Mouse (Mus musculus) E14TG2a.4 (cell line): ENCODE data around the gene Kcnj9.

ENCODE experiments used
- H3K27me3 ChIP-seq: 2 replicates; pipeline ENCODE4 v1.6.1; 2014; ENCODE audit warnings: low read length, control low read depth; ENCODE audit not compliant: insufficient read depth
- H3K36me3 ChIP-seq: 2 replicates; pipeline ENCODE4 v1.6.1; 2014; ENCODE audit warnings: low read length, control low read depth; ENCODE audit not compliant: insufficient read depth
- H3K4me1 ChIP-seq: replicated peaks from 2 replicates; pipeline ENCODE4 v1.6.1; 2014; ENCODE audit warnings: low read depth, low read length, control low read depth
- H3K4me3 ChIP-seq: replicated peaks from 2 replicates; pipeline ENCODE4 v1.5.1; 2014; ENCODE audit warnings: mild to moderate bottlenecking, low read length
- H3K9me3 ChIP-seq: 2 replicates; pipeline ENCODE4 v1.6.1; 2014; ENCODE audit warnings: low read length, control low read depth
- CTCF ChIP-seq: conservative IDR thresholded peaks from 2 replicates; pipeline ENCODE4 v1.5.1; 2014; ENCODE audit warnings: low read length
- NANOG ChIP-seq: IDR thresholded peaks from 2 replicates; pipeline ENCODE4 v1.6.1; 2014; ENCODE audit warnings: borderline replicate concordance, low read length, mixed read lengths
- POU5F1 ChIP-seq: IDR thresholded peaks from 2 replicates; pipeline ENCODE4 v1.6.1; 2014; ENCODE audit warnings: low read length, borderline replicate concordance

Kcnj9 gene

DNA sequence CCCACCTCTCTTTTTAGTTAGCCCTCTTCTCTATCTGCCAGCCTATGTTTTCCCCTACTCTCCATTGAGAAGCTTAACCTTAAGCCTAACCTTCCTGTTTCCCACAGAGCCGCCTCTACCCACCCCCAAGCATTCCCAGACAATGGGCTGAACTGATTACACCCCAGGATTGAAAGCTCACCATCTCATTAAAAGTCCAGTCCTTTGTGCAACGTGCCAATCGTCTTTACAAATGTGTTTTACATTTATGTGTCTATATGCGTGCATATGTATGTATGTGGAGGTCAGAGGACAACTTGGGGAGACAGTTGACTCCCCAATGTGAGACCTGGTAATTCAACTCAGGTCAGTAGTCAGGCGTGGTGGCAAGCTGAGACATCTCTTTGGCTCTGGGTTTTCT, 5.8 kb downstream of the Kcnj9 start:
- H3K9me3 ChIP-seq = no peaks in the 10 kb centered on the region
- peaks cover 79% of the 10 kb centered on the region for H3K27me3 ChIP-seq
- peaks cover 84% of the 10 kb centered on the region for H3K4me1 ChIP-seq
- H3K36me3 ChIP-seq = peaks cover 15% of the 10 kb centered on the region
- H3K4me3 ChIP-seq = peak overlapping the region; percentile 37
- TF ChIP-seq NANOG = peak; percentile 96
- peak; percentile 66; the same call in 1 of the 2 replicates for TF ChIP-seq POU5F1
- TF ChIP-seq CTCF = no peak

DNA sequence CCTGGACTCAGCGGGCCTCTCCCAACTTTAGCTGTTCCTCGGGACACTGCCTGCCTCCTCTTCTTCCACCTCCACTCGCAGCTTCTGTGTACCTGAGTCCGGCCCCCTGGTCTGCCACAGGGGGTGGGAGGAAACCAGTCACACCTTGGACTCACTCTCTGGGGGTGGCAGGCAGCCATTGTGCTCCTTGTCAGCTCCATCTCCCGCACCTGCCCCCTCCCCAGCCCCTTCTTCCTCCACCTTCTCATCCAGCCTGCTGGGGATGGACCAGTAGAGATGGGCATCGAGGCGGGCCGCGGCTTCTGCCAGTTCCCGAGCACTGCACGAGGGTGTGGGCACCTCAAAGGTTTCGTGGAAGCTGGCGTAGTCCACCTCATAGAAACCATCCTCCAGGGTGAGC, 6.4 kb downstream of the Kcnj9 start:
- Histone ChIP-seq H3K36me3 (peaks cover 20% of the 10 kb centered on the region), H3K9me3 (no peaks in the 10 kb centered on the region), H3K4me1 (peaks cover 84% of the 10 kb centered on the region), H3K27me3 (peaks cover 79% of the 10 kb centered on the region), H3K4me3 (peak overlapping the region; percentile 37)
- no peak for TF ChIP-seq NANOG
- TF ChIP-seq POU5F1 = no peak
- no peak for TF ChIP-seq CTCF

DNA sequence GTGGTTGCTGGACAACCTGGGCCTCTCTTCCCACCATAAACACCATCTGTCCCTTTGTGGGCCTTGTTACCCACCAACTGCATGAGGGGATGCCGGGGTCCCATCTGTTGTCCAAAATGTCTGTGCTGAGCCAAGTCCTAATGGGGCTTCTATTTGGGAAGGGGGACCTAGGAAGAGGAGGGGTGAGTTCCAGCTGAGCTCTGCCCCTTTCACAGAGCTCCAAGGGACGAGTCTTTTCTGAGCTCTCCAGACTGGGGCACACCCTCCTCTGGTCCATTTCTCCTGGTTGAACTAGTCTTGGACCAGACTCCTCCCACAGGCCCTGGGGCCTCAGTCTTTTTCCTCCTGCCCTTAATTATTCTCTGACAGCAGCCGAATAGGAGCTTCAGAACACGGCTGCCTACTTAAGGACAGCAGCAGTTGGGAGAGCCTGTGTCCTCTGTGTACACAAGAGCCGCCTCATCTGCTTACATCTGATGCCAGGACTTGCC, 9.2 kb downstream of the Kcnj9 start:
- Histone ChIP-seq H3K9me3 (no peaks in the 10 kb centered on the region), H3K27me3 (peaks cover 78% of the 10 kb centered on the region), H3K4me3 (no peak overlapping the region), H3K4me1 (peaks cover 84% of the 10 kb centered on the region), H3K36me3 (peaks cover 27% of the 10 kb centered on the region)
- TF ChIP-seq POU5F1 (no peak), CTCF (no peak)

DNA sequence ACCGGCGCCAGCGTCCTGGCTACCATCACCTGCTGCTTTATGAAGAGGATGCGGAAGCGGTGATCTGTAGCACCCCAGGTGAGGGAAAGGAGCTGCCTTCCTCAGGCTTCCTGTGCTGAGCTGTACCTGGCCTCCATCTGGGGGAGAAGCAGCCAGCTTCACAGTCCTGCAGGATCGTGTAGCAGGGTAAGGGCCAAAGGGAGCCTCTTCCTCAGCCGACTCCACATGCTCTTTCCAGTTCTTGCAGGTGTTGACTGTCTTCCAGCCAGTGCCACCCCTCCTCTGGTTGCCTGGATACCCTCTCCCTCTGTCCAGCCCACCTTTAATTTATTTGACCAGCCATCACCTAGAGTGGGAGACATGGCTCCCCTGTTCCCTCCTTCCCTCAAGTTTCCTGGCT, 9.8 kb downstream of the Kcnj9 start:
- no peaks in the 10 kb centered on the region for H3K9me3 ChIP-seq
- 0 out of 2 replicates have a peak overlapping the region, but pooled peaks have one; percentile 17 for H3K4me3 ChIP-seq
- TF ChIP-seq NANOG = no peak
- TF ChIP-seq CTCF = no peak
- no peak for TF ChIP-seq POU5F1
- peaks cover 87% of the 10 kb centered on the region for H3K4me1 ChIP-seq
- H3K36me3 ChIP-seq = peaks cover 27% of the 10 kb centered on the region
- peaks cover 82% of the 10 kb centered on the region for H3K27me3 ChIP-seq

DNA sequence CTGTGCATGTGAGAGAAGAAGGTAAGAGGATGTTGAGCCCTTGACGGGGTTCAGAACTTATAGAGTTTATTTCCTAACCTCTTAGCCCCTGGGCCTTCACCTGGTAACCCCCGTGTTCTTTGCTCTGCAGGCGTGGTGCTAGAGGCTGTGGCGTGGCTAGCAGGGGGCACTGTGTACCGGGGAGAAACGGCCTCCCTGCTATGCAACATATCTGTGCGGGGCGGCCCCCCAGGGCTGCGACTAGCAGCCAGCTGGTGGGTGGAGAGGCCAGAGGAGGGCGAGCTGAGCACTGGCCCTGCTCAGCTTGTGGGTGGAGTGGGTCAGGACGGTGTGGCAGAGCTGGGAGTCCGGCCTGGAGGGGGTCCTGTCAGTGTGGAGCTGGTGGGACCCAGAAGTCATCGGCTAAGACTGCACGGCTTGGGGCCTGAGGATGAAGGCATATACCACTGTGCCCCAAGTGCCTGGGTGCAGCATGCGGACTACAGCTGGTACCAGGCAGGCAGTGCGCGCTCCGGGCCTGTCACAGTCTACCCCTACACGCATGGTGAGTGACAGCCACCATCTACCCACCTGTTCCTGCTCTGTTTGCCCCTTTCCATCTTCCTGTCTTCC, 10.6 kb downstream of the Kcnj9 start:
- H3K36me3 ChIP-seq = peaks cover 27% of the 10 kb centered on the region
- TF ChIP-seq NANOG = no peak
- TF ChIP-seq POU5F1 = no peak
- no peak for TF ChIP-seq CTCF
- peaks cover 87% of the 10 kb centered on the region for H3K4me1 ChIP-seq
- peak overlapping the region; percentile 63 for H3K4me3 ChIP-seq
- no peaks in the 10 kb centered on the region for H3K9me3 ChIP-seq
- peaks cover 86% of the 10 kb centered on the region for H3K27me3 ChIP-seq

DNA sequence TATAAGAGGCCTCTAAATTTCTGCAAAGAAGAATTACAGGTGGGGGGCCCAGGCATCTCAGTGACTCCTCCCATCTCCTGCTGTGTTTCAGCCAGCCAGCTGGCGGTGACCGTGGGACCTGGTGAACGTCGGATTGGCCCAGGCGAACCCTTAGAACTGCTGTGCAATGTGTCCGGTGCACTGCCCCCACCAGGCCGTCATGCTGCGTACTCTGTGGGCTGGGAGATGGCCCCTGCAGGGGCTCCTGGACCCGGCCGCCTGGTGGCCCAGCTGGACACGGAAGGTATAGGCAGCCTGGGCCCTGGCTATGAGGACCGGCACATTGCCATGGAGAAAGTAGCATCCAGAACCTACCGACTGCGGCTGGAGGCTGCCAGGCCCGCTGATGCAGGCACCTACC, 11.2 kb downstream of the Kcnj9 start:
- no peak for TF ChIP-seq POU5F1
- no peak for TF ChIP-seq CTCF
- TF ChIP-seq NANOG = no peak

DNA sequence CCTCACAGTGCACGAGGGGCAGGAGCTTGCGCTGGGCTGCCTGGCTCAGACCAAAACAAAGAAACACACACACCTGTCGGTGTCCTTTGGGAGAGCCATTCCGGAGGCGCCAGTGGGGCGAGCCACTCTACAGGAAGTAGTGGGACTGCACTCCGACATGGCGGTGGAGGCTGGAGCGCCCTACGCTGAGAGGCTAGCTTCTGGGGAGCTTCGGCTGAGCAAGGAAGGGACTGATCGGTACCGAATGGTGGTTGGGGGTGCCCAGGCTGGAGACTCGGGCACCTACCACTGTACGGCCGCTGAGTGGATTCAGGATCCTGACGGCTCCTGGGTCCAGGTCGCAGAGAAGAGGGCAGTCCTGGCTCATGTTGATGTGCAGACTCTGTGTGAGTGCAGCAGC, 11.7 kb downstream of the Kcnj9 start:
- peaks cover 27% of the 10 kb centered on the region for H3K36me3 ChIP-seq
- peaks cover 89% of the 10 kb centered on the region for H3K27me3 ChIP-seq
- peak overlapping the region; percentile 63 for H3K4me3 ChIP-seq
- H3K4me1 ChIP-seq = peaks cover 86% of the 10 kb centered on the region
- TF ChIP-seq CTCF (no peak), NANOG (no peak), POU5F1 (no peak)
- no peaks in the 10 kb centered on the region for H3K9me3 ChIP-seq

More for the DNA sequence above, 11.2 kb downstream of the Kcnj9 start:
- H3K4me1 ChIP-seq = peaks cover 87% of the 10 kb centered on the region
- H3K36me3 ChIP-seq = peaks cover 27% of the 10 kb centered on the region
- peak overlapping the region; percentile 63 for H3K4me3 ChIP-seq
- no peaks in the 10 kb centered on the region for H3K9me3 ChIP-seq
- H3K27me3 ChIP-seq = peaks cover 90% of the 10 kb centered on the region

DNA sequence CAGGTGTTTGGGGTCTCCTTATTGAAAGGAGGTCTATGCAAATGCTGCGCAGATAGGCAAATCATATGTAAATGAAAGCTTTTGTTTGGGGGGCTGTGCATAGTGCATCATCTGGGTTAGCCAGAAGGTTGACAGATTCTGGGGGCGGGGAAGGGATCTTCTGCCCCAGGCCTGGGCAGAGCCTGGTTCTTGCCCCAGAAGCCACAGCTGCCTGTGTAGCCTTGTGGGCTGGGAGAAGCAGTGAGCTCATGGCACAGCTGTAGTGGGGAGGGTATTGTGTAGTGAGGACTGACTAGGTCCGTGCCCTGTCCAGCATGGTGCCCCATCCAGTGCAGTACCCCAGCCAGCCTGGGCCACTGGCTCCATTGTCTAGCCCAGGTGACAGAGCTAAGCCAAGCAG, 14.2 kb downstream of the Kcnj9 start:
- H3K4me3 ChIP-seq = no peak overlapping the region
- TF ChIP-seq POU5F1 = no peak
- TF ChIP-seq CTCF = no peak
- peaks cover 19% of the 10 kb centered on the region for H3K36me3 ChIP-seq
- peaks cover 65% of the 10 kb centered on the region for H3K27me3 ChIP-seq
- peaks cover 84% of the 10 kb centered on the region for H3K4me1 ChIP-seq
- H3K9me3 ChIP-seq = no peaks in the 10 kb centered on the region
